Mouse (Mus musculus): ENCODE data around the gene Adamts12. TPM values are rescaled to one million over a fixed set of nuclear protein-coding genes. Genes with fewer than 3 reads are reported as not detected.

Gene Adamts12
- polyA plus RNA-seq, 1 experiment: not detected

GRCm38 (mm10) chr15:11075726-11076361, 11.3 kb downstream of the Adamts12 start:
- Histone ChIP-seq H3K4me3 (replicated peaks) (no peak overlapping the region), H3K9me3 (no peaks in the 10 kb centered on the region), H3K36me3 (replicated peaks; ENCODE audit: low read length) (no peaks in the 10 kb centered on the region), H3K4me1 (no peaks in the 10 kb centered on the region), H3K27me3 (replicated peaks) (no peaks in the 10 kb centered on the region)
- TF ChIP-seq GATA1 (IDR thresholded peaks at IDR 0.05; ENCODE audit: borderline replicate concordance, low read length) (no peak), FLI1 (IDR thresholded peaks at IDR 0.05; ENCODE audit: low read length) (no peak)

- TF ChIP-seq FLI1 (IDR thresholded peaks at IDR 0.05; ENCODE audit: low read length): no peak
- no peak for TF ChIP-seq GATA1 (IDR thresholded peaks at IDR 0.05; ENCODE audit: borderline replicate concordance, low read length)
- Histone ChIP-seq H3K4me3 (replicated peaks) (no peak overlapping the region), H3K36me3 (replicated peaks; ENCODE audit: low read length) (no peaks in the 10 kb centered on the region), H3K9me3 (no peaks in the 10 kb centered on the region), H3K4me1 (no peaks in the 10 kb centered on the region), H3K27me3 (replicated peaks) (peaks cover 2% of the 10 kb centered on the region)
These were observed 18.5 kb downstream of the Adamts12 start for GRCm38 (mm10) chr15:11082961-11083569.

GRCm38 (mm10) chr15:11083678-11084077, 19.1 kb downstream of the Adamts12 start:
- Histone ChIP-seq H3K27me3 (replicated peaks) (peaks cover 2% of the 10 kb centered on the region), H3K4me3 (replicated peaks) (peak overlapping the region; percentile 5), H3K9me3 (no peaks in the 10 kb centered on the region), H3K36me3 (replicated peaks; ENCODE audit: low read length) (no peaks in the 10 kb centered on the region), H3K4me1 (no peaks in the 10 kb centered on the region)
- TF ChIP-seq FLI1 (IDR thresholded peaks at IDR 0.05; ENCODE audit: low read length) (no peak), GATA1 (IDR thresholded peaks at IDR 0.05; ENCODE audit: borderline replicate concordance, low read length) (no peak)

GRCm38 (mm10) chr15:11084241-11084992, 19.8 kb downstream of the Adamts12 start:
- no peaks in the 10 kb centered on the region for H3K36me3 ChIP-seq (replicated peaks; ENCODE audit: low read length)
- no peak for TF ChIP-seq GATA1 (IDR thresholded peaks at IDR 0.05; ENCODE audit: borderline replicate concordance, low read length)
- no peak for TF ChIP-seq FLI1 (IDR thresholded peaks at IDR 0.05; ENCODE audit: low read length)
- H3K4me3 ChIP-seq (replicated peaks): no peak overlapping the region
- no peaks in the 10 kb centered on the region for H3K4me1 ChIP-seq
- peaks cover 2% of the 10 kb centered on the region for H3K27me3 ChIP-seq (replicated peaks)
- no peaks in the 10 kb centered on the region for H3K9me3 ChIP-seq

- peaks cover 2% of the 10 kb centered on the region for H3K27me3 ChIP-seq (replicated peaks)
- no peak overlapping the region for H3K4me3 ChIP-seq (replicated peaks)
- no peaks in the 10 kb centered on the region for H3K36me3 ChIP-seq (replicated peaks; ENCODE audit: low read length)
- TF ChIP-seq FLI1 (IDR thresholded peaks at IDR 0.05; ENCODE audit: low read length) (no peak), GATA1 (IDR thresholded peaks at IDR 0.05; ENCODE audit: borderline replicate concordance, low read length) (no peak)
- no peaks in the 10 kb centered on the region for H3K9me3 ChIP-seq
- no peaks in the 10 kb centered on the region for H3K4me1 ChIP-seq
These were observed 20.4 kb downstream of the Adamts12 start for GRCm38 (mm10) chr15:11084993-11085365.

GRCm38 (mm10) chr15:11089494-11089893, 24.9 kb downstream of the Adamts12 start:
- TF ChIP-seq GATA1 (IDR thresholded peaks at IDR 0.05; ENCODE audit: borderline replicate concordance, low read length): no peak
- no peak for TF ChIP-seq FLI1 (IDR thresholded peaks at IDR 0.05; ENCODE audit: low read length)
- no peaks in the 10 kb centered on the region for H3K36me3 ChIP-seq (replicated peaks; ENCODE audit: low read length)
- H3K4me3 ChIP-seq (replicated peaks): no peak overlapping the region
- H3K27me3 ChIP-seq (replicated peaks): no peaks in the 10 kb centered on the region
- H3K9me3 ChIP-seq: no peaks in the 10 kb centered on the region
- H3K4me1 ChIP-seq: no peaks in the 10 kb centered on the region

GRCm38 (mm10) chr15:11095566-11095965, 31.0 kb downstream of the Adamts12 start:
- H3K9me3 ChIP-seq: no peaks in the 10 kb centered on the region
- no peak overlapping the region for H3K4me3 ChIP-seq (replicated peaks)
- H3K27me3 ChIP-seq (replicated peaks): peaks cover 2% of the 10 kb centered on the region
- no peaks in the 10 kb centered on the region for H3K36me3 ChIP-seq (replicated peaks; ENCODE audit: low read length)
- no peak for TF ChIP-seq FLI1 (IDR thresholded peaks at IDR 0.05; ENCODE audit: low read length)
- TF ChIP-seq GATA1 (IDR thresholded peaks at IDR 0.05; ENCODE audit: borderline replicate concordance, low read length): no peak
- no peaks in the 10 kb centered on the region for H3K4me1 ChIP-seq

- Histone ChIP-seq H3K9me3 (no peaks in the 10 kb centered on the region), H3K4me3 (replicated peaks) (no peak overlapping the region), H3K4me1 (no peaks in the 10 kb centered on the region), H3K27me3 (replicated peaks) (peaks cover 2% of the 10 kb centered on the region), H3K36me3 (replicated peaks; ENCODE audit: low read length) (no peaks in the 10 kb centered on the region)
- TF ChIP-seq GATA1 (IDR thresholded peaks at IDR 0.05; ENCODE audit: borderline replicate concordance, low read length) (no peak), FLI1 (IDR thresholded peaks at IDR 0.05; ENCODE audit: low read length) (no peak)
These were observed 33.5 kb downstream of the Adamts12 start for GRCm38 (mm10) chr15:11097967-11098702.

- Histone ChIP-seq H3K4me1 (no peaks in the 10 kb centered on the region), H3K36me3 (replicated peaks; ENCODE audit: low read length) (no peaks in the 10 kb centered on the region), H3K9me3 (no peaks in the 10 kb centered on the region), H3K4me3 (replicated peaks) (no peak overlapping the region), H3K27me3 (replicated peaks) (peaks cover 2% of the 10 kb centered on the region)
- no peak for TF ChIP-seq GATA1 (IDR thresholded peaks at IDR 0.05; ENCODE audit: borderline replicate concordance, low read length)
- TF ChIP-seq FLI1 (IDR thresholded peaks at IDR 0.05; ENCODE audit: low read length): no peak
These were observed 34.4 kb downstream of the Adamts12 start for GRCm38 (mm10) chr15:11098940-11099339.

Measured in megakaryocyte, embryonic 14.5 days (primary cell).